Mouse (Mus musculus) brain, embryonic 14.5 days (tissue): ENCODE measurements around the gene G6pc. TPM values are rescaled to one million over a fixed set of nuclear protein-coding genes. Genes with fewer than 3 reads are reported as not detected.
A peak's percentile ranks its signal among the peaks of the same experiment; 100 is the strongest.
"Not testable (repeated sequence)": the region's sequence is repeated elsewhere in the genome, so short reads cannot be mapped to it uniquely, and the experiment has no call there.

Experiments
- DNase-seq: peaks from one replicate; pipeline ENCODE4 v3.0.0-alpha.2; 2011; ENCODE audit warnings: low read depth
- CTCF ChIP-seq: fragments of 200-500 bp; IDR thresholded peaks from 2 replicates; pipeline ENCODE4 v1.5.1; 2012; ENCODE audit warnings: inconsistent platforms, mild to moderate bottlenecking, moderate library complexity, borderline replicate concordance; ENCODE audit not compliant: insufficient read depth, insufficient read length; ENCODE audit errors: extremely low read depth
- POLR2A ChIP-seq: fragments of 200-500 bp; IDR thresholded peaks from 2 replicates; pipeline ENCODE4 v1.6.1; 2012; ENCODE audit warnings: mild to moderate bottlenecking, inconsistent platforms, borderline replicate concordance; ENCODE audit not compliant: poor library complexity, insufficient read depth, insufficient read length, severe bottlenecking; ENCODE audit errors: extremely low read depth
- polyA plus RNA-seq: library from polyadenylated mRNA; depleted of rRNA; stranded (reverse); fragments of >200 nt; gene quantifications from 2 replicates; pipeline ENCODE4 v1.2.3, GENCODE M21; 2012

Gene G6pc
- polyA plus RNA-seq, 1 experiment: not detected

DNA sequence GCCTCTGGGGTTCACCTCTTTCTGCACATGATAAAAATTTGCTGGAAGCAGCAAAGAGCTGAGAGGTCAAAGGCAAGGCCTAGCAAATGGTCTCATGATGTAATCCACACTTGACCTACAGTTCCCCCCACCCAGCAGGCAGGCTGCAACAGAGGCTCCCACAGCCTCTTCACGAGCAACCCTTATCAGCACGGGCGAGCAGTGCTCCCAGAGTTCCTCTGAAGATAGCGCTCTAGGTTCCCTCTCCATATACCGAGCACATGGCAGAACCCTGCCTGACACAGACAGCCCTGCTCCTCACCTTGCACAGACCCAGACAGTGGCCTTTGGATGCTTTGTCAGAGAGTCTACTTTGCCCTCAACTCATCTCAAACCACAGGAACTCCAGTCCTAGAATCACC is 2.8 kb upstream of the G6pc start:
- TF ChIP-seq POLR2A: no peak
- TF ChIP-seq CTCF: no peak
- no peak for DNase-seq

DNA sequence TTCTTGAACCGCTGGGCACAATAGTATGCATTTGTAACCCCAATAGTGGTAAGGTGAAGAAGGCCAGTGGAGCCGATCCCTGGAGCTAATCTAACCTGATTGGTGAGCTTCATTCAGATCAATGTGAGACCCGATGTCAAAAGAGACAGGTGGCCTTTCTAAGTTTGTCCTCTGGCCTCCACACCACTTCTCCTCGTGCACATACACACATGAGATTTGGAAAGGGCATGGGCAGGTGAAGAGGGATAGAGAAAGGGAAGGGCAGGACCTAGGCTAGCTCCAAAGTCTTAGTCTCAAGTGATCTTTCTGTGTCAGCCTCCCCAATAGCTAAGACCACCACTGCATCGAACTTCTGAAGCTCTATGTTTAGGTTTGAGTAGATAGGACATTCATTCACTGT is 2.8 kb downstream of the G6pc start:
- no peak for TF ChIP-seq CTCF
- DNase-seq: no peak

DNA sequence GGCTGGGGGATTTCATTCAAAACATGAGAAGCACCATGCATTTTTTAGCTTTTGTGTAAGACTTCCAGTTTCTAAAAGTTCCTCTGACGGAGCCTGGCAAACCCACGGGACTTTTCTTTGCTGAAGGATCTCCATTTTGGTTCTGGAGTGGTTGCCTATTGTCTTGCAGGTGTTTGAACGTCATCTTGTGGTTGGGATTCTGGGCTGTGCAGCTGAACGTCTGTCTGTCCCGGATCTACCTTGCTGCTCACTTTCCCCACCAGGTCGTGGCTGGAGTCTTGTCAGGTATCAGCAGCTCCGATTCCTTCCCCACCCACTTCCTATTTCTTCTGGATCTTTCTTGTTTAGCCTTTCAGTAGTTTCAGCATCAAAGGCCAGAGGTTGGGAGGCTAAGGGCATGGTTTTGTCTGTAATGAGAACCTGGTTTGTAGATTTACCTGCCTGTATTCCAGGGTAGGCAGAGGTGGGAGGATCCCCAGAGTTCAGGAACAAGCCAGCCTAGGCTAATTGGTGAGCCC is 7.1 kb downstream of the G6pc start:
- TF ChIP-seq CTCF: no peak
- no peak for TF ChIP-seq POLR2A
- no peak for DNase-seq

DNA sequence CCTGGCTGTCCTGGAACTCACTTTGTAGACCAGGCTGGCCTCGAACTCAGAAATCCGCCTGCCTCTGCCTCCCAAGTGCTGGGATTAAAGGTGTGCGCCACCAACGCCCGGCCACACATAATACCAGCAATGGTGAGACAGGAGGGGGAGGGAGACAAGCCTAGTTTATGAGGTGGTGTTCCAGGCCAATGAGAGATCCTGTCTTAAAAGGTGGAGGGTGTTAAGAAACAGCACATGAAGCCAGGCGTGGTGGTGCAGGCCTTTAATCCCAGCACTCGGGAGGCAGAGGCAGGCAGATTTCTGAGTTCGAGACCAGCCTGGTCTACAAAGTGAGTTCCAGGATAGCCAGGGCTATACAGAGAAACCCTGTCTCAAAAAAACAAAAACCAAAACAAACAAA is 10.8 kb downstream of the G6pc start:
- not testable (repeated sequence) for DNase-seq

DNA sequence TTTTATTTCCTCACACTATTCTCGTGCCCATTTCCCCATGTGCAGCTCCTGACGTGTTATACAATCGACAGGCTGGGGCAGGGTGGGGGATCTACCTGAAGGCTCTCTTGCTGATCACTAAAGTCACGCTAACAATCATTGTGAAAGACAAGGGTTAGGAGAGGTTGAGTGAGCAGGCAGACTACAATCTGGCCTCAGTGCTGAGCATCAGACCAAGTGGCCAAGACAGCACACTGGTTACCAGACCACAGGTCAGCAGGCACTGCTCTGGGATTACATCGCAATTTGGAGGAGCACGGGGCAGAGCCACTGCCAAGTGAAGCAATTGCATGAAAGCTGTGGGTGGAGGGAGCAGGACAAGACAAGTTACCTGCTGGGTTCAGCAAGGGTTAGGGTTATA is 11.6 kb downstream of the G6pc start:
- TF ChIP-seq CTCF (no peak), POLR2A (no peak)
- DNase-seq: no peak

DNA sequence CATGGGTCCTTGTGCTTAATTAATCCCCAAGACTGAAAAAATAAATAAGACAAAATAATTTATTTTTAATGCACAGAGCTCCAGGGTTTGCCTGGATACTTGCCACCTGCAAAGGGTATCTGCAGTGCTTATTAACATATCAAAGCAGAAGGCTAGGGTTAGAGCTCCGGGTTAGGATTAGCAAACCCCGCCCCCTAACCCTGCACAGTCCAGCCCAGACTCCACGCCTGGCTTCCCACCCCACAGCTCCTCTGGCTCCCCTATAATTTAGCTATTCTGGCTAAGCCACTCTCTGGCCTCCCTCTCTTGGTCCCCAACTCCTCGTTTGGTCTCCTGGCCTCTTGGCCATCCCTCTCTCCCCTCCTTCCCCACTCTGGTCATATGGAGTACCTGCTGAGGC is 14.5 kb downstream of the G6pc start:
- TF ChIP-seq POLR2A: no peak
- TF ChIP-seq CTCF: no peak
- peak; percentile 14 for DNase-seq

DNA sequence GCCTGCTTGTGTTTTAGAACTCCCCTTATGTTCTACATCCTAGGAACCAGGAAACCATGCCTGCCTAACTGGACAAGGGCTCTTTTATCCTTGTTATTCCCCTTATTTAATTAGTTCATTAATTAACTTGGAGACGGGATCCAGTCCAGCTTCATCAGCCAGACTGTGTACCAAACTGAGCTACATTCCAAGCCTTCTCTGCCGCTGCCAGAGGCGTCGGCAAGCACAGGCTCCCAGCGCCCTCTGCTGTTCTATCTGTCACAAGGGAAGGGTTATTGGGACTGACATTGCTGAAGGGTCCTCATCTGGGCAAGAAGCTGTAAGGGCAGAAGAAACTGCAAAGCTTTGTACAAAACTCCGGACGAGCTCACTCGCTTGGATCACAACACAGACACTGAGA is 27.7 kb downstream of the G6pc start:
- TF ChIP-seq CTCF (peak; percentile 93), POLR2A (no peak)
- peak; percentile 92 for DNase-seq

DNA sequence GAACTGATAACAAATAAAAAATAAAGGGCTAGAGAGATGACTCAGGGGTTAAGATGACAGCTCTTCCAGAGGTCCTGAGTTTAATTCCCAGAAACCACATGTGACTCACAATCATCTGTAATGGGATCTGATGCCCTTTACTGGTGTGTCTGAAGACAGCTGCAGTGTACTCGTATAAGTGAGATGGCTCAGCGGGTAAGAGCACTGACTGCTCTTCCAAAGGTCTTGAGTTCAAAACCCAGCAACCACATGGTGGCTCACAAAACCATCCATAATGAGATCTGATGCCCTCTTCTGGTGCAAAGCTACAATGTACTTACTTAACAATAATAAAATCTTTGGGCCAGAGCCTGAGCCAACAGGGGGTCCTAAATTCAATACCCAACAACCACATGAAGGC is 47.9 kb downstream of the G6pc start:
- no peak for TF ChIP-seq CTCF
- TF ChIP-seq POLR2A: no peak
- no peak for DNase-seq

DNA sequence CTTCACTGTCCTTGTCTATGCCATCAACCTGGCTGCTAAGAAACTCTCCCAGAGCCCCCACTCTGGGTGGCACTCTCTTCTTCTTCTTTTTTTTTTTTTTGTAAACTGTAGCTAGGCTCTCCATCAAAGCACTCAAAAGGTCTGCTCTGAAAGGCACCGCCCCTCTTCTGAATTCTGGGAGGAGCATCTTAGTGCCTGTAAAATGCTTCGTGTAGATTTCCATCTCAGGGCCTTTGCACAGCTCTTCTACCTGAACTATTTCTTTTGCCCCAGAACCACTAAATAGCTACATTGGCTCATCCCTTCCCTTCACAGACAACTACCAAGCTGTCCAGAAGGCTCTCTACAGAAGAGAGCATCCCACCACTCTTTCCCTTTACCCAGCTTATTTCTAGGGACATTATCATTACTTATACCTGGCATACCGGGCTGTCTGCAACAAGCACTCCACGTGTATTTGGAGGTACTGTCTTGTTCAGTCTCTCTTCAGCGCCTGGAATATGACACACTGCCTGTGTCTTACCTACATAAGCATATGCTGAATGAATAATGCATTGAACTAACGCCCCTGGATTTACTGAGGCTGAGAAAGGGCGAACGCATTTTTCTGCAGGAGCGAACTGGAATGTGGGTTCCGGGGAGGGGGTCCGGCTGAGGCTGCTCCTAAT is 49.2 kb downstream of the G6pc start:
- peak; percentile 37 for DNase-seq
- TF ChIP-seq CTCF: no peak
- TF ChIP-seq POLR2A: no peak

DNA sequence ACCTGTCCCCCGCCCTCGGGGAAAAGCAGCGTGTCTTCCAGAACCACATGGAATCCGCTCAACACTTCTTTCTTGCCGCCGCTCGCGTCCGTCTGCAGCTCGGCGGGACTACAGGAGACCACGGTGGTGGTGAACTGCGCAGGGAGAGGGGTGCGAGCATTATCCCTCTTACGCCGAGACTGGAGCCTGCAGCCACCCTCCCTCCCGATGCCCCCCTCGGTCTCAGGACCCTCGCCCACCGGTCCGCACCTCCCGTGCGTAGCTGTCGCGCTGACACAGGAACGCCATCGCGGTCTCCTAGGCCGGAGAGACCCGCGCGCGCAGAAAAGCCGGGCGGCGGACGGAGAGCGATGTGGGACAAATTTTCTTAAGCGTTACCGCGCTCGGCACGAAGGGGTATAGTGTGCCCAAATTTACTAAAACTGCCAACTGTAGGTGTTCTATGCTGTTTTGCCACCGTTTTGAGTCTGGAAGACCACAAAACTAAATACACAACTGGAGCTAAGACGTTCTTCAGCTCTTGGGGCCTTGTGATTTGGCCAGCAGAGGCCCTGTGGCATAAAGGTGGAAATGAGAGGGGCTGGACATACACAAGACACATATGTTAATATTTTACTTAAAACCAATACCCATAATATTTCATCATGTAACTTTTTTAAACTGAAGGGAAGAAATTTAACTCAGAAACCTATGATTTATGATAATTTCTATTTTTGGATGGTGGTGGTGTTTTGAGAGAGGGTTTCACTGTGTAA is 49.9 kb downstream of the G6pc start, which contains the start of gene Aarsd1:
TSS of gene Aarsd1 (minus strand) at position 515 of the 755 bp plus-strand sequence.
- DNase-seq: peak; percentile 95
- TF ChIP-seq POLR2A: peak; percentile 46; the same call in 1 of the 2 replicates
- no peak for TF ChIP-seq CTCF

DNA sequence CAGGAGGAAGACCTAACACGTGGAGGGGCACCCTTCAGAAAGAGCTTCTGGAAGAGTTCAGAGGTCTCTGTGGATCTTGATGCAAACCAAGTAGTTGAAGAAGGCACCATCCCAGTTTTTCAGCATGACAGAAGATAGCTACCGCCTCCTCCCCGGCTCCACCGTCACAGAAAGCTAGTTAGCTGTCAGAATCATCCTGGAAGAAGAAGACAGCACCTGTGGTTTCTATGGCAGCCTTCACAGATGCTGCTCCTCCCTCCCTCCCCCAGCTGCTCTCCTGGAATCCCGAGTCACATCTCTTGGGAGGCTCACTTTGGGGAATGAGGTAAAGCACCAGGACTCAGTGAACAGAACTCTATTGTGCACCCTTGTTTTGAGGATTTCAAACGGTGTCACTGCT is 51.6 kb downstream of the G6pc start:
- no peak for DNase-seq
- TF ChIP-seq POLR2A (no peak), CTCF (no peak)

DNA sequence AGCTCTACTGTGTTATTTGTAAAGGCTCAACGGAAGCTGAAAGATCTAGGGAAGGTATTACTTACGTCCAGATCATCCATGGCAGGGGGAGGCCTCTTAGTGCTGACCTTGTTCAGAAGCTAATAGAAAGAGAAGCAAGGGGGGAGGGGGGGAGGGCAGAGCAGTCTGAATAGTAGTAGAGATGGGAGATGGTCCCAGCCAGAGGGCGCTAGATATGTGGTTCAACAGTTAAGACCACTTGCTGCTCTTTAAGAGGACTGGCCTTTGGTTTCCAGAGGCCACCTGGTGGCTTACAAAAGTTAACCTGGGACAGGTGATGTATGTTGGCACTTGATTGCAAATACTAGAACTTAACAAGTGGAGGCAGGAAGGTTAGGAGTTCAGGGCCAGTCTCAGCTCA is 52.2 kb downstream of the G6pc start:
- TF ChIP-seq CTCF (peak; percentile 6; the same call in 1 of the 2 replicates), POLR2A (no peak)

More for the DNA sequence above, 52.2 kb downstream of the G6pc start:
- peak; percentile 25 for DNase-seq
